Mouse (Mus musculus) ES-E14 (cell line): ENCODE data around the gene Prss42.

ENCODE experiments used
- CHD2 ChIP-seq: IDR thresholded peaks from 2 replicates; pipeline ENCODE4 v1.6.1; 2014; ENCODE audit warnings: mild to moderate bottlenecking, low read depth, low read length, inconsistent platforms
- HCFC1 ChIP-seq: IDR thresholded peaks from 2 replicates; pipeline ENCODE4 v1.6.1; 2012; ENCODE audit warnings: low read length, inconsistent platforms, borderline replicate concordance; ENCODE audit not compliant: insufficient read depth
- MAFK ChIP-seq: IDR thresholded peaks from 2 replicates; pipeline ENCODE4 v1.6.1; 2014; ENCODE audit warnings: mild to moderate bottlenecking, low read depth, low read length, inconsistent platforms; ENCODE audit not compliant: insufficient read depth
- ZC3H11A ChIP-seq: IDR thresholded peaks from 2 replicates; pipeline ENCODE4 v1.6.1; 2012; ENCODE audit warnings: low read depth, mild to moderate bottlenecking, inconsistent platforms, low read length, borderline replicate concordance
- ZNF384 ChIP-seq: IDR thresholded peaks from 2 replicates; pipeline ENCODE4 v1.6.1; 2012; ENCODE audit warnings: low read depth, low read length, inconsistent platforms

DNA sequence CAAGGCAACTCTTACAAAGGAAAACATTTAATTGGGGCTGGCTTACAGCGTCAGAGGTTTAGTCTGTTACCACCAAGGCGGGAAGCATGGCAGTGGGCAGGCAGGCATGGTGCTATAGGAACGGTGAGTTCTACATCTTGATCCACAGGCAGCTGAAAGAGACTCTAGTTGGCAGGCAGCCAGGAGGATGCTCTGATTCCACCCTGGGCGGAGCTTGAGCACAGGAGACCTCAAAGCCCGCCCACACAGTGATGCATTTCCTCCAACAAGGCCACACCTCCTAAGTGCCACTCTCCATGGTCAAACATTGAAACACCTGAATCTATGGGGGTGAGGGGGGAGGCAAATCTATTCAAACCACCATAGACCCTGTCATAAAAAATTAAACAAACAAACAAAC lies 35.1 kb downstream of the Prss42 start:
- TF ChIP-seq ZNF384 (no peak), CHD2 (no peak), ZC3H11A (no peak), HCFC1 (no peak), MAFK (no peak)
